Comparison of ENCODE assay signal across 8 mouse cellular contexts in genomic region chr11:75938379-75938906, GRCm38 (mm10). TPM values are rescaled to one million over a fixed set of nuclear protein-coding genes. Genes with fewer than 3 reads are reported as not detected.
DNase-seq lines count a peak whose midpoint lies in the region; ATAC-seq lines count a peak whose summit lies in the region.

Gene Rph3al, minus strand, starts transcription at chr11:75938429.

- intact Hi-C loops in left cerebral cortex, postnatal 14 days (cut with DNase I): no loop called here

- peak within 1 kb of the TSS; percentile 18; the same call in 1 of the 2 replicates for H3K4me3 ChIP-seq in embryonic facial prominence, embryonic 12.5 days
- no peak within 1 kb of the TSS for H3K4me3 ChIP-seq in hindbrain, embryonic 14.5 days (replicated peaks; ENCODE audit: low read length)
- H3K4me3 ChIP-seq in limb, embryonic 15.5 days: no peak within 1 kb of the TSS

- H3K27ac ChIP-seq in embryonic facial prominence, embryonic 12.5 days: peak within 1 kb of the TSS; percentile 85
- H3K27ac ChIP-seq in hindbrain, embryonic 14.5 days: peak within 1 kb of the TSS; percentile 14; the same call in 1 of the 2 replicates
- H3K27ac ChIP-seq in limb, embryonic 15.5 days: peak within 1 kb of the TSS; percentile 55

- H3K9ac ChIP-seq in embryonic facial prominence, embryonic 12.5 days: no peak within 1 kb of the TSS; the same call in 1 of the 2 replicates
- no peak within 1 kb of the TSS for H3K9ac ChIP-seq in hindbrain, embryonic 14.5 days
- H3K9ac ChIP-seq in limb, embryonic 15.5 days: no peak within 1 kb of the TSS

- no peak for DNase-seq in adrenal gland, adult 18-20 months (ENCODE audit: low spot score in 2 of 2)
- no peak for DNase-seq in hindbrain, embryonic 14.5 days (ENCODE audit: low spot score)
- no peak for DNase-seq in adipocyte (ENCODE audit: low spot score)
- no peak for DNase-seq in T-cell, adult 2 months (ENCODE audit: low spot score)
- DNase-seq in left cerebral cortex, postnatal 14 days (ENCODE audit: low spot score in 2 of 2): no peak
- no peak for DNase-seq in cerebellum, postnatal 36 days

- peaks cover 37% of the 10 kb centered on the region for H3K4me1 ChIP-seq in embryonic facial prominence, embryonic 12.5 days
- 0 out of 2 replicates have a peak, but pooled peaks cover 11% of the 10 kb centered on the region for H3K4me1 ChIP-seq in hindbrain, embryonic 14.5 days (replicated peaks; ENCODE audit: control insufficient read depth, insufficient read depth, low read length)
- peaks cover 34% of the 10 kb centered on the region for H3K4me1 ChIP-seq in limb, embryonic 15.5 days

- 53% methylated on average over 6 of the region's 6 CpGs for WGBS in embryonic facial prominence, embryonic 12.5 days
- 73% methylated on average over 6 of the region's 6 CpGs for WGBS in hindbrain, embryonic 14.5 days
- WGBS in limb, embryonic 15.5 days: 57% methylated on average over 6 of the region's 6 CpGs

- H3K4me2 ChIP-seq in embryonic facial prominence, embryonic 12.5 days (replicated peaks): peak within 1 kb of the TSS; percentile 35
- no peak within 1 kb of the TSS for H3K4me2 ChIP-seq in hindbrain, embryonic 14.5 days (replicated peaks)
- no peak within 1 kb of the TSS for H3K4me2 ChIP-seq in limb, embryonic 15.5 days

- H3K9me3 ChIP-seq in embryonic facial prominence, embryonic 12.5 days: no peaks in the 10 kb centered on the region
- H3K9me3 ChIP-seq in hindbrain, embryonic 14.5 days (ENCODE audit: control insufficient read depth, low read length): 0 out of 2 replicates have a peak, but pooled peaks cover 4% of the 10 kb centered on the region
- no peaks in the 10 kb centered on the region; the same call in 1 of the 2 replicates for H3K9me3 ChIP-seq in limb, embryonic 15.5 days

- no peaks in the 10 kb centered on the region for H3K36me3 ChIP-seq in embryonic facial prominence, embryonic 12.5 days
- H3K36me3 ChIP-seq in hindbrain, embryonic 14.5 days (replicated peaks; ENCODE audit: control insufficient read depth, insufficient read depth): no peaks in the 10 kb centered on the region
- no peaks in the 10 kb centered on the region for H3K36me3 ChIP-seq in limb, embryonic 15.5 days

- no peak for ATAC-seq in embryonic facial prominence, embryonic 12.5 days (ENCODE audit: insufficient number of reproducible peaks, insufficient read depth, low FRiP score, low TSS enrichment)
- ATAC-seq in hindbrain, embryonic 14.5 days (ENCODE audit: low FRiP score): no peak
- no peak for ATAC-seq in limb, embryonic 15.5 days (ENCODE audit: insufficient number of reproducible peaks, low FRiP score, low TSS enrichment, low read depth)

- H3K27me3 ChIP-seq in embryonic facial prominence, embryonic 12.5 days: no peaks in the 10 kb centered on the region
- H3K27me3 ChIP-seq in hindbrain, embryonic 14.5 days (ENCODE audit: control insufficient read depth, insufficient read depth, low read length): no peaks in the 10 kb centered on the region
- no peaks in the 10 kb centered on the region for H3K27me3 ChIP-seq in limb, embryonic 15.5 days

RNA-seq across cellular contexts. Expression of gene Rph3al, which starts in this region (rescaled TPM):
- total RNA-seq in adrenal gland, adult 18-20 months (2021): 10 to 100 TPM; 15.0 to 17.0 TPM
- 3.7 TPM in 2 replicates for polyA plus RNA-seq in embryonic facial prominence, embryonic 12.5 days (2016; fragmentation: Nextera tagmentation; extraction: Ambion mirVana)
- 2.9 and 3.3 TPM in 2 replicates for polyA plus RNA-seq in hindbrain, embryonic 14.5 days (2014; fragmentation: Nextera tagmentation; extraction: Ambion mirVana)
- polyA plus RNA-seq in limb, embryonic 15.5 days (2015; fragmentation: Nextera tagmentation; extraction: Ambion mirVana): 1.9 and 2.5 TPM in 2 replicates
- 1 to 10 TPM; 2.9 to 3.4 TPM for total RNA-seq in left cerebral cortex, postnatal 14 days (2021)

Comparison
In these comparisons a context has a peak if more than half of its experiments do, and no peak if none do; other contexts are left out.
1. H3K27ac ChIP-seq: peak in every context shown above with its lines; median percentile 85 in embryonic facial prominence, embryonic 12.5 days; 55 in limb, embryonic 15.5 days; 14 in hindbrain, embryonic 14.5 days.